Mouse (Mus musculus) mouse embryonic stem cell (cell line): Measurements from ENCODE around the gene Il11ra1.
"Not testable (repeated sequence)": the region's sequence is repeated elsewhere in the genome, so short reads cannot be mapped to it uniquely, and the experiment has no call there.

Source experiments
- in situ Hi-C, 2 experiments: fragments of 300-500 bp; cut with MboI; formaldehyde crosslinking; loops; 1 replicate in 1 of 2; 3 replicates in 1 of 2; pipeline ENCODE4 v1.14.3; 2019 to 2020; ENCODE audit warnings: low sequenced_read_pairs in 2 of 2, low pct_unique_long_range_greater_than_20kb in 1 of 2, mixed read lengths in 1 of 2; ENCODE audit not compliant: unreplicated experiment in 1 of 2

Il11ra1 gene

DNA sequence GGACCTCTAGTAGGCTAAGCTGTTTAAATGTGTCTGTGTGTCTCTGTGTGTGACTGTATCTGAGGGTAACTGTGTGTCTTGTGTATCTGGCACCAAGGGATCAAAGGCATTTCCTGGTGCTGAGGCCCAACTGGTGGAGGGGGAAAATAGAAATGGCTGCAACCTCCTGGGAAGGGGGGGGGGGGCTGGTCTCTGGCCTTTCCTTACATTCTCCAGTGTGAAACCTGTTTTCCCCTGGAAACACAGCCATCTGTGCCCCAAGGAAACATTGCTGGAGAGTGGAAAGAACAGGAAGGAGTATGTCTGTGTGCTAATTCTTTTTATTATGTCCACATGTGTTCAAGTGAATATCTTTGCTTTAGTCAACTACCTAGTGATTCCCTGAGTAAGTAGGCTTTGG lies 61.9 kb downstream of the Il11ra1 start:
- in situ Hi-C loops: no loop called here

DNA sequence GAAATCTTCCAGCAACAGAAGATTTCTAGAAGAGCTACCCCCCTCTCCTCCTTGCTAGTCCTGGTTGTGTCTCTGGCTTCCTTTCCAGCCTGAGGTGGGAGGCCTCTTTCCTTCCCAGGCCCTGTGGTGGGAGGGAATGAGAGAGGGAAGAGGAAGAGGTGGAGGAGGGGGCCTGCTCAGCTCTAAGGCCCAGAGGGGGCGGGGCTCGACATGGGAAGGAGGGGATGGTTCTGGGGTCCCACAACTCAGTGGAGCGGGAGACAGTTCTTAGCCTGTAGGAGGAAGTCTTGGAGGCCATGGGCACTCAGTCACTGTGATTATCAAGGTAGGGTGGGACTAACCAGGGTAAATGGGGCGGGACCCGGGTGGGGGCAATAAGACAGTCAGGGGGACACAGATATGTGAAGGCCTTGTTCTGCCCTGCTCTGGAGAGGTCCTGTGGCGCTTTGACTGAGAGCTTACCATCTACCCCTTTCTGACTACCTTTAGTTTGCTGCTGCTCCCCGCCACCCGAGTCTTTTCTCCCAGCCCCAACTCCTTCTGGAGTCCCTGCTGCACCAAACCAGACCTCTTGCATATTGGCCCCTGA lies 62.4 kb downstream of the Il11ra1 start:
- in situ Hi-C loops: no loop called here

DNA sequence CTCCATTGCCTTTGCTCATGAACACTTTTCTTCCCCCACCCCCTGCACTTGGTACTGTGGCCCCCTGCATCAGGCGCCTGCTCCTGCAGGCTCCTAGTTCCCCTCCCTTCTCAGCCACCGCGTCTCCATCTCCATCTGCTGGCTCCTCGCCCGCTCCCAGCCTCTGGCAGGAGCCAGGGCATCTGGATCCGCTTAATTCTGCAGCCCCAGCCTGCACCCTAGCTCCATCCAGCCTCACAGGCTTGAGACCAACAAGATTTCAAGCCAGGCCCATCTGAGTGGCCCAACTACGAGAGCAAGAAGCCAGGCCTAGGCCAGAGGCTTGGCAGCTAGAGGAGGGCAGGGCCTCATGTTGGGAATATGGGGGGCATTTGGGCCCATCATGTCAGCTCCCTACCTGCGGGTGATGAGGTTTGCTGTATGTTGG lies 62.9 kb downstream of the Il11ra1 start:
- in situ Hi-C loops: not testable (repeated sequence)

DNA sequence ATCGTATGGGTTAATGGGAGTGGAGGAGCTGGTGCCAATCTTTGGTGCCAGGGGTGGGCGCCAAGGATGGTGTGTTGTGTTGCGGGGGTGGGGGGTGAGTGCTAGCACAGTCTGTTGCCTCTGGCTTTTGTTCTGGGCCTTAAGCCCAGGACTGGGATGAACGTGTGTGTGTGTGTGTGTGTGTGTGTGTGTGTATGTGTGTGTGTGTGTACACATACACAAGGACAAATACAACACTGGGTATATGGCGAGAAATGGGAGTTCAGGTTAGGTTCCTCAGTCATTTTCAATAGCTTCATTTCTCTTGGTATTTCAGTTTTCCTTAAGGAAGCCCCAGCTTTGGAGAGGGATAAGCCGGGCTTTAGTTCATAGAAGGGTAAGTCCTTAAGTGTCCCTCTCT lies 63.4 kb downstream of the Il11ra1 start:
- in situ Hi-C loops: not testable (repeated sequence)

DNA sequence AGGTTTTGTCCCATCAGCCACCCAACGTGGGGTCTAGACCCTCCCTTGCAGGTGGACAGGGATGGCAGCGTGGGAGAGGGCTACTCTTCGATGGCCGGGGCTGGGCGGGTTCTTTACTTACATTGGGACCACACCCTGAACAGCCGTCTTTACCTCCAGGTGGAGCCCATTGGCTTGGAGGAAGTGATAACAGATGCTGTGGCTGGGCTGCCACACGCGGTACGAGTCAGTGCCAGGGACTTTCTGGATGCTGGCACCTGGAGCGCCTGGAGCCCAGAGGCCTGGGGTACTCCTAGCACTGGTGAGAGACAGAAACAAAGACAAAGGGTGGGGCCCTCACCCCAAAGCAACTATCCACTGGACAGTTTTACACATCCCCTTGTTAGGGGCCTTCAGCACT lies 67.5 kb downstream of the Il11ra1 start:
- in situ Hi-C loops: not testable (repeated sequence)

DNA sequence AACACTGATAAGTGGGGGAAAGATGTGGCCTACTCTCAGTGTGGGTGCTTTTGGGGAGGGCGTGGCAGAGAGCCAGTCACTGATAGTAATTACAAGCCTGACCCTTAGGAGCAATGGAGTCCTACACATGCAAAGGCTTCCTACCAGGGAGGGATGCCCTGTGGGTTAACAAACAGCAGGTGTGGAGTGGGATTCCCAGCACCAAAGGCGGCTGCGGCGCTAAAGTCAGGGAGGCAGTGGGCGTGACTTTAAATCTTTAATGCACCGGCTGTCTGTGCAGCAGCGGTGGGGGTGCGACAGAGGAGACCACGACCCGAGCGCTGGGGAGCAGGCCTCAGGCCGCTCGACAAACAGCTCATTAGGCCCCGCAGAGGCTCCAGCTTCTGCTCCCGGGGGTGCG lies 73.2 kb downstream of the Il11ra1 start:
- in situ Hi-C loops: not testable (repeated sequence)

DNA sequence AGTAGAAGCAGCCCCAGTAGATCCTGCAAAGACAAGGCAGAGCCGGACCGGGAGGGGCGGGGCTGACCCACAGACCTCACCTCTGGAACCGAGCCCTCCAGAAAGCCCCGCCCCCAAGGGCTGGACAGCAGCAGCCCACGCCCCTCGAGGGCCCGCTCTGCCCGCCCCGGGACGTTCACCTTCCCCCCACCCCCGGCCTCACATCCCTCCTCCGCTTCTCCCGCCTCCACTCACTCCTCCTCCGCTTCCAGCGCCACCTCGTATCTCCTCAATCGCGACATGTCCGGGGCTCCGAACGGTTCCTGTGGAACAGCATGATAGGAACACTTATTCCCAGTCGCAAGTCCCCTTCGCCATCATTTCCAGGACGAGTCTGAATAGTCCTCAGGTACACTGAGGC lies 73.7 kb downstream of the Il11ra1 start:
- in situ Hi-C loops: not testable (repeated sequence)

DNA sequence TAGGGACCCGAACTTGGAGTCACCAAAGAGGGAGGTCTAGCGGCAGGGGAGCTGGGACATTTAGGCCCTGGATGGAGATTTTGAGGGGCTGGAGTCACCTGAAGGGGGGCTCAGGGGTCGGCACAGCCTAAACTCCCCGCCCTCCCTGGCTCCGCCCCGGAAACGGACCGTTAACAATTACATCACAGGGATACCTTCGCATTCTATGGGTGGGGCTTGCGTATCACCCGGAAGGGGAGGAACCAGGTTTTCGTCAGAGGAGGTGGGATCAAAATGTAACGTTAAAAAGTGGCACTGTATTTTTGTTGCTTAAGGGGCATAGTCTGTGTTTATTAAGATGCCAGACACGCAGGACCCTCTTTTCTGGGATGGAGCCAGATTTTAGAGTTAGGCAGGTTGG lies 74.2 kb downstream of the Il11ra1 start, which contains the start of gene Ccl27a:
Ccl27a (minus strand) TSS at position 246 of the 400 bp plus-strand sequence.
- in situ Hi-C loops: not testable (repeated sequence)

DNA sequence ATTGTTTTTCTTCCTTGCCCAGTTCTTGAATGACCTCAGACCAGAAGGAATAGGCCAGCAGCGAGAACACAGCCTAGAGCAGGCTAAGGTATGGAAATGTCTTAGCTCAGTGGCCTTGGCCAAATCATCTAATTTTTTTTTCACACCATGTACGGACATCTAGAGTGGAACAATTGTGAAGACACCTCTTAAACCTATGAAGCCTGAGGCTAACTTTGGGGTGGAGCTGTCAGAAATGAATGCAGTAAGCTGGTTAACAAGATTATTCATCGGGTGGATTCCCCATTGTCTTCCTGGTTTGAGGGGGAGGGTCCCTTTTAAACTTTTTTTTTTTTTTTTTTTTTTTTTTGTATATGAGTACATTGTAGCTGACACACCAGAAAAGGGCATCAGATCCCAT lies 74.7 kb downstream of the Il11ra1 start:
- in situ Hi-C loops: not testable (repeated sequence)

DNA sequence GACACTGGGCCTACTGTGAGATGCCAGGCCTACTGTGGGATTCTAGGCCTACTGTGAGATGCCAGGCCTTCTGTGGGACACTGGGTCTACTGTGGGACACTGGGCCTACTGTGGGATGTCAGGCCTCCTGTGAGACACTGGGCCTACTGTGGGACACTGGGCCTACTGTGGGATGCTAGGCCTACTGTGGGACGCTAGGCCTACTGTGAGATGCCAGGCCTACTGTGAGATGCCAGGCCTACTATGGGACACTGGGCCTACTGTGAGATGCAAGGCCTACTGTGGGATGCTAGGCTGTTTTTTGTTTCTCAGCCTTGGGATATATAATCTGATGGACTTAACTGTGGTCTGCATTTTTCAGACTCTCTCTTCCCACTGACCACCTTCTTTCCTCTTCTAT lies 76.1 kb downstream of the Il11ra1 start:
- in situ Hi-C loops: not testable (repeated sequence)

DNA sequence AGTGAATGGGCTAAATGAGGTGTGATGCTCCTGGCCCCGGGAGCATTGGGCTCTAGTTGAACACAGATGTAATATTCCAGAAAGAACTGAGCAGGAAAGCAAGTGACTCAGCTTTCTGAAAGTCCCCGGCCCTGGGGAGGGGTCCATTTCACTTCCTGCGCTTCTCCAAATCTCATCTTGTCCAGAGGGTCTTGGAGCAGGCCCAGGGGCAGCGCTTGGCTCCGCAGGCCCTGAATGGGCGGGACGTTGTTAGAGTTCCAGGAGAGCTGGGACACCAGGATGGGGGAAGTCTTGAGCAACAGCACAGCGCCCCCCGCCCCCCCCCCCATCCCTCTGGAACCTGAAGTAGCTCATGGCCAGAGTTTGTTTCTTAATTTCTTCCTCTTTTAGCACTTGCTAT lies 81.5 kb downstream of the Il11ra1 start:
- in situ Hi-C loops: not testable (repeated sequence)

DNA sequence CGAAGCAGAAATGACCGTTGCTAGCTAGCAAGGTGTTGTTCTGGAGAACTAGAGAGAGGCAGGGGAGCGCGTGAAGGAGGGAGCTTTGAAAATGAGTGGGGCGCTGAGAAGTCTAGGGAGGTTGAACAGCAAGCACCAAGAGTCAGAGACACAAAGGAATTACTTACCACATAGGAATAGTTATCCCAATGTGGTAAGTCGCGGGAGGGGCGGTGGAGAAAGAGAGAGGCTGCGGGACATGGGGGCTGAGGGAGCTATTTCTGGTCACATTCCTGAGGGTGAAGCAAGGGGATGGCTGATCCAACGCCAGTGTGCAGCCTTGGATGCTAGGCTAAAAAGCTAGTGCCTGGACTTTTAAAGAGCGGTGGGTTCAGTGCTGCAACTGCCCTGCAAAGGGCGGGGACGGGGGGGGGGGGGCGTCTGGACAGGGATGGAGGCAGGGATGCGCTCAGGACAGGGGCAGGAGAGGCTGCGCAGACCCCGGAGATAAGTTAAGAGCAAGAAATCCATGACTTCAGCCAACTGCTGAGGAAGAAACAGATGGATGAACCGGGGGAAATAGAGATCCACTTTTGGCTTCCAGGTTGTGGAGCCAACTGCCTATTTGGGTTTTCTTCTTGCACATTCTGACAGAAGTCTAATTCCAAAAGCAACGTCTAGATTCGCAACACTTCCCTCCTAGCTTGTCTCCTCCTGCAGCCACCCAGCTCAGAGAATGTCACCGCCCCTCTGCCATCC lies 82.1 kb downstream of the Il11ra1 start:
- in situ Hi-C loops: not testable (repeated sequence)

DNA sequence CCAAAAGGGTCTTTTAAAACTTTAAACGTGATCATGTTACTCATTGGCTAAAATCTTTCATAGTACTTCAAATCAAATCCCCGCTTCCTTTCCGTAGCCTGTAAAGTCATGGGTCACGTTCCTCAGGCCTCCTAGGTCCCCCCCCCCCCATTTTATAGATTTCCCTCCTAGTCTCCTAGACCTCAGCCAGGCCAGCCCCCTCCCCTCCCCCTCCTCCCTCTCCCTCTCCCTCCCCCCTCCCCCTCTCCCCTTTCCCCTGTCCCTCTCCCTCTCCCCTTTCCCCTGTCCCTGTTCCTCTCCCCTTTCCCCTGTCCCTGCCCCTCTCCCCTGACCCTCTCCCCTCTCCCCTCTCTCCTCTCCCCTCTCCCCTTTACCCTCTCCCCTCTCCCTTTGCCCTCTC lies 82.9 kb downstream of the Il11ra1 start:
- in situ Hi-C loops: not testable (repeated sequence)

DNA sequence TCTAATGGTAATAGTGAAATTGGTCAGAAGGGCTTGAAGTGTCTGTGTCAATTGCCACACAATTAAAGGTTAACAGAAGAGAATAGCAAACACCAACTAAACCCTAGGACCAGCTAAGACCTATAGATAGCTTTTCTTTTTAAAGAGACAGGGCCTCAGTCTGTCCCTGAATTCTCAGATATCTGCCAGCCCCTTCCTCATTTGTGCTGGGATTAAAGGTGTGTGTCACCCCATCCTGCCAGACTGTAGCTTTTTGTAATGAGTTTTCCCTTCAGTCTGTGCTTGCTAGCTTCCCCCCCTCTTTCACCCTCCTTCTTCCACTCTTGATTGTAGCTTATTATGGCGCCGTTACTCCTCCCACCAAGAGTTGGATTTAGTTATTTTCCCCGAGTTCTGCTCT lies 83.4 kb downstream of the Il11ra1 start:
- in situ Hi-C loops: not testable (repeated sequence)
